Mouse (Mus musculus): Measurements from ENCODE around the gene Hist1h2bq.

Hist1h2bq gene

DNA sequence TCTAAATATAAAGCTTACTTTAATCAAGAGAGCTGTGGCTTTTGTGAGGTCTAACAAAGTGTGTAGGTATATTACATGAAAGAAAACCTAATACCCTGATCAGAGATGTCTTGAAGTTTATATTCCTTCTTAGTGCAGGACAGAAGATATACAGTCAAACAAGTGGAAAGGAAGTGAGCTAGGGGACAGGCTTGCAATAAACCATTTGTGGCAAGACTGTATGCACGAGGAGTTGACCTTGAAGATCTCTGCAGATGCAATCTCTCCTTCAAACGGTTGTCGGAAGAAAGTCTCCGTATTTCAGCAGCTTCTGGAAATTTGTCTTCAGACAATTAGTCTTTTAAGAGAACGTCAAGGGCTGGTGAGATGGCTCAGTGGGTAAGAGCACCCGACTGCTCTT is 20.1 kb downstream of the Hist1h2bq start:
- no peak for DNase-seq (ENCODE audit: low read depth in 2 of 2, low spot score in 2 of 2)

DNA sequence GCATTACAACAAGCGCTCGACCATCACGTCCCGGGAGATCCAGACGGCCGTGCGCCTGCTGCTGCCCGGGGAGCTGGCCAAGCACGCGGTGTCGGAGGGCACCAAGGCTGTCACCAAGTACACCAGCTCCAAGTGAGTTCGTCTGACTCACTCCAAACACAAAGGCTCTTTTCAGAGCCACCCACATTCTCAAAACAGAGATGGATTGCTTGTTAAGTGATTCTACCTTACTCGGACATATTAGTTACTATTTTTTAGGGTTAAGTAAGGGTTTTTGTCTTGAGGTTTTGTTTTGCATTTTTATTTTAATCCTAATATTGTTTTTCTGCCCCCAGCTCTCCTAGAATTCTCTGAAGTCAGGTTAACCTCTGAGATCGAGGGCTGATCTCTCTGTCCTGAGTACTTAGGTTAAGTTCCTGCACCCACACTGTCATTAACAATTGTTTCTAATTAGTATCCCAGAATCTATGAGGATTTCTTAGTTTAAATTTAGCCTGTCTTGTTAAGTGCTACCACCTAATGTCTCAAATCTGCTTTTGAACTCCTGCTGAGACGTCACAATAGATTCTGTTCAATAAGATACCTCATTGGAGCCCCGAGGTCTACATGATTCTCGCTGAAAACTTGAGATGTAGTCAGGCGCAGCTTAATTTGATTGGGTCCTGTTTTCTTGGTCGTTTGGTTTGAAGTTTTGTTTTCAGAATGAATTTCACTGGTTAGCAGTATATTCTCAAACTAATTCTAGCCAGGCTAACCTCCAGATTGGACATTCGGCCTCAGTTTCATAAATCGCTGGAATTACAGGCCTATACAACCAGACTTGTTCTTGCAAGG is 22.0 kb downstream of the Hist1h2bq start:
- no peak for DNase-seq (ENCODE audit: low read depth in 2 of 2, low spot score in 2 of 2)

DNA sequence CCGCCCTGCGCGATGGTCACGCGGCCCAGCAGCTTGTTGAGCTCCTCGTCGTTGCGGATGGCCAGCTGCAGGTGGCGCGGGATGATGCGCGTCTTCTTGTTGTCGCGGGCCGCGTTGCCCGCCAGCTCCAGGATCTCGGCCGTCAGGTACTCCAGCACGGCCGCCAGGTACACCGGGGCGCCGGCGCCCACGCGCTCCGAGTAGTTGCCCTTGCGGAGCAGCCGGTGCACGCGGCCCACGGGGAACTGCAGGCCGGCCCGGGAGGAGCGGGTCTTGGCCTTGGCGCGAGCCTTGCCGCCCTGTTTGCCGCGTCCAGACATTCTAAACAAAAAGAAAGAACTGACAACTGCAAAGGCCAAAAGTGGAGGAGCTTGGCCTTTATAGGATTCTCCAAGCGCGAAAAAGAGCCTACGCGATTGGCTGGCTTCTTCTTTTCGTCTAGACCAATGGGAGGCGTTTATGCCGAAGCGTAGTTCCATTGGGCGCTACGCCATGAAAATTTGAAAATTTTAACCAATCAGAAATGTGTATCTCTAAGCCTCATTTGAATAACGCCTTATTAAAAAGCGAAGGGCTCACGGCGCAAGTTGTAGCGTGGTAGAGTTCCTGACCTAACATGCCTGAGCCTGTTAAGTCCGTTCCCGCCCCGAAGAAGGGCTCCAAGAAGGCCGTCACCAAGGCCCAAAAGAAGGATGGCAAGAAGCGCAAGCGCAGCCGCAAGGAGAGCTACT is 22.9 kb downstream of the Hist1h2bq start, which contains the start of the genes Hist1h2an and Hist1h2bp:
TSS of gene Hist1h2an (minus strand) at position 320 of the 731 bp plus-strand sequence.
TSS of gene Hist1h2bp (plus strand) at position 563 of the 731 bp plus-strand sequence.
- peak; percentile 73 to 78 for DNase-seq (ENCODE audit: low read depth in 2 of 2, low spot score in 2 of 2)

DNA sequence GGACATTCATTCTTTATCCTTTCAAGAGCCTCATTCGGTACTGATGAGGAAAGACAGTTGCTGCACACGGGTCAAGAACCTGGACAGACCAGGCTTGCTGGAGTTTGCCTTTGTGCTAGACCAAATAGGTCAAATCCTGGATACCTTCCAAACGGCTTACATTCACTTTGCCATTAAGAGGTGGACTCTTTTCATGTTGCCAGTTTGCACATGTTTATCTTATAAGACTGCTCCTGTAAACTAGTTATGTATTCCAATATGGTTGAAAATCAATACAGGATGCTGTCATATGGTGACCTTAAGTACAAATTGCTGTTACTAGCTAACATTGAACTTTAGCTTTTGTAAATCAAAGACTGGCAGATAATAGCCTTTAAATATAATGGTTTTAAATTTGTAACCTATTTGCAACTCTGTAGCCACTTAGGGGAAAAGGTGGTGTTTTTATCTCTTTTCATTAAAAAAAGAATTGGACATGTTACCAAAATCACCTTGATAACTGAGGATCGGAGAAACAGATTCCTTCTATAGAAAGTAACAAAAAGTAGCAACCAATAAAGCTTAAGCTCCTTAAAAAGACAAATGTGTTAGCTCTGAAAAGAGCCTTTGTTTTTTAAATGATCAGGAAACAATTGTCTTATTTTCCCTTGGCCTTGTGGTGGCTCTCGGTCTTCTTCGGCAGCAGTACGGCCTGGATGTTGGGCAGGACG is 23.7 kb downstream of the Hist1h2bq start:
- DNase-seq (ENCODE audit: low read depth in 2 of 2, low spot score in 2 of 2) = no peak

DNA sequence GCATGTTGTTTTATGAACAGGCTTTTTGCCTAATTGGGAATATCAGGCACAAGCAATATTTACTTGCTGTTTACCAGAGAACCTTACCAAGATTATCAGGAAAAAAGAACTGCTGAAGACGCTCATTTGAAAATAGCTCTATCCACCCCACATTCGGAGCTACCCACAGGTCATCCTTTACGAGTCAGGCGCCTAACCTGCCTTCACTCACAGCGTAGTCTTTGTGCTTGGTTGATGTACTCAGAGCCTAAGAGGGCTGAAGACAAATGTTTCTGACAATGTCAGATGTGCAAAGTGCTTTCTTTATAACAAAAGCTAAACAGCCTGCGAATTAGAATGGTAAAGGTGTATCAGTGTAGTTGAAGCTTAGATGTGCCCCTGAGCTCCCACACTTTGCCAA is 25.7 kb downstream of the Hist1h2bq start:
- DNase-seq (ENCODE audit: low read depth in 2 of 2, low spot score in 2 of 2) = no peak

DNA sequence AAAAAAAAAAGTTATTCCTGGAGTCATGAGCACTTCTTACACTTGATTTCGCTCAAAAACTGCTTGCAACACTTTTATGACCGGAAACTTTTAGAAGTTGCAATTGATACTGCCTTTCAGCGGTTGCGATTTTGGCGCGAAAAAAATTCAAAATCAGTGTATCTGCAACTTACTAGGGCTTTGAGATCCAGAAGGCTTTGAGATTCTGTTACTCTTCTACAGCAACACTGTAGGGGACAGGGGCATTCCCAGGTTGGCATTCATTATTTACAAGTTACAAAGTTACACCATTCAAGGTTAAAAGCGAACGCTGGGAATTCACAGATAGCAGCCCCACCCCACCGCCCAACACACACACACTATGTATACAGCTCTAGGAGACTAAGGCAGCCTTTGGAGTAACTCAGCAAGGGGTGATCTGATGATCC is 26.2 kb downstream of the Hist1h2bq start:
- DNase-seq (ENCODE audit: low read depth in 2 of 2, low spot score in 2 of 2) = peak; percentile 6 to 49

DNA sequence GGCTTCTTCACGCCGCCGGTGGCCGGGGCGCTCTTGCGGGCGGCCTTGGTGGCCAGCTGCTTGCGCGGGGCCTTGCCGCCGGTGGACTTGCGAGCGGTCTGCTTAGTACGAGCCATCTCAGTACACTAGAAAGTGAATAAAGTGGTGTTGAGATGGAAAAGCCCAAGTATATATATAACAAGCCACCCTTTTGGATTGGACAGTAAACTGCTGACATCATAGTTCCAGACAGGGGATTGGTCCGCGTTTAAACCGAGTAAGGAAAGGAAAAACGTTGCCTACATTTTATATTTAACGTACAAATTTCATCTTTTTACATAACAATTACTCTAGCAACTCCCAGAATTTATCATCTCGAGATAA is 26.8 kb downstream of the Hist1h2bq start, which contains the start of gene Hist1h3i:
TSS of gene Hist1h3i (minus strand) at position 116 of the 363 bp plus-strand sequence.
- peak; percentile 45 to 63 for DNase-seq (ENCODE audit: low read depth in 2 of 2, low spot score in 2 of 2)

DNA sequence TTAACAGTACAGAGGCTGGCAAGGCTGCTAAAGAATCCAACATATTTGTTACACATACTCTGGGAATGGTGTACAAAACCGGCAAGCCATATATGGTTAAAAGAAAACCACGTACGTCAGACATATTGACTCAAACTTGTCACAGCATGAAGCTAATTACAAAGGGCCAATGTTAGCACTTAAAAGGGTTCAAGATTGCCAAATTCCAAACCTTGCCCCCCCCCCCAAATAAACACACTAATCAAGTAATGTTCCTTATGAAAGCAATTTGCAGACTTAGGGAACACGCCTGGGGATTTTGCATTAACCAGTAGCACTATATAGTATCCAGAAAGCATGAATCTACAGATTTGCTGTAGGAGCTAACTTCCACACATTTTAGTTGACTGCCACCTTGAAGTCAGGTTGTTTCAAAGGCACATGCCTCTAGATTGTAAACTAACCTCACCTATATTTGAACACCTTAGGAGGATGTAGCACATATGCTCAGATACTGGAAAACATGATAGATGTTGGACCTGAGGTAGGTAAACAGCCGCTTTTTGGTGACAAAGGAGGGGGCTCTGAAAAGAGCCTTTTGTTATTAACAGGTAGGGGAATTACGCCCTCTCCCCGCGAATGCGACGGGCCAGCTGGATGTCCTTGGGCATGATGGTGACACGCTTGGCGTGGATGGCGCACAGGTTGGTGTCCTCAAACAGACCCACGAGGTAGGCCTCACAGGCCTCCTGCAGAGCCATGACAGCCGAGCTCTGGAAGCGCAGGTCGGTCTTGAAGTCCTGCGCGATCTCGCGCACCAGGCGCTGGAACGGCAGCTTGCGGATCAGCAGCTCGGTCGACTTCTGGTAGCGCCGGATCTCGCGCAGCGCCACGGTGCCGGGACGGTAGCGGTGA is 27.4 kb downstream of the Hist1h2bq start:
- DNase-seq (ENCODE audit: low read depth in 2 of 2, low spot score in 2 of 2) = peak in 1 of 2 experiments; percentile 11

DNA sequence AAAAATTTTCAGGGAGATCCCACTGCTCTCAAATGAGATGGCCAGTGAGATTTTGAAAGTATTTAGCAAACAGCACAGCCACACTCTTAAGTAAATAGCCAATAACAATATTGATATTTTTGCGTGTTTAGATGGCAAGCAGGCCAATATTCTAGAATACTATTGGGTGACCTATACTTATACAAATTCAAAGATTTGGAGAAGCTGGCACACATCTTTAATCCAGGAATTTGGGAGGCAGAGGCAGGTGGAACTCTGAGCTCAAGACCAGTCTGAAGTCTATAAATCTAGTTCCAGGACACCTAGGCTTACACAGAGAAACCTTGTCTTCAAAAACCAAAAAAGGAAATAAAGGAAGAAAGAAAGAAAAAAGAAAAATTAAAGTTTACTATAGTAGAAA is 28.4 kb downstream of the Hist1h2bq start:
- DNase-seq (ENCODE audit: low read depth in 2 of 2, low spot score in 2 of 2) = no peak

DNA sequence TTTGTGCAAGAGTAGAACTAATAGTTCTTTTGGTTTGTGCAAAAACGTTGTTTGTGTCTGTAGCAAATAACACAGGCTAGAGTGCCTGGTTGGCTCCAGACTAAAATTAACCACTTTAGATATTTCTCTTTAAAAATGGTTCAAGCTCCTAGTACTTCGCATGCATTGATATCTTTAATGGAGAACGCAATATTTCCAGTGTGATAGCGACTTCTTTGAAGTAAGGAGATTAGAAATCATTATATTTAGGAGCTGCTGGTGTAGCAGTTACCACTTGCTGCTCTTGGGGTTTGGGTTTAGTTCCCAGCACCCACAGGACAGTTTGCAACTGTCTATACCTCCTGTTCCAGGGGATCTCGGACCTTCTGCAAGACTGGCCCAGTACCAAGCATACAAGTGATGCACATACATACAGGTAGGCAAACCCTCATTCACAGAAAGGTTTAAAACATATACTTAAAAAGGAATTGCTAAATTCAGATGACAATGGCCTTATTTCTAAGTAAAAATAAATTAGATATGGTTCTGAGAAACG is 28.9 kb downstream of the Hist1h2bq start:
- no peak for DNase-seq (ENCODE audit: low read depth in 2 of 2, low spot score in 2 of 2)

DNA sequence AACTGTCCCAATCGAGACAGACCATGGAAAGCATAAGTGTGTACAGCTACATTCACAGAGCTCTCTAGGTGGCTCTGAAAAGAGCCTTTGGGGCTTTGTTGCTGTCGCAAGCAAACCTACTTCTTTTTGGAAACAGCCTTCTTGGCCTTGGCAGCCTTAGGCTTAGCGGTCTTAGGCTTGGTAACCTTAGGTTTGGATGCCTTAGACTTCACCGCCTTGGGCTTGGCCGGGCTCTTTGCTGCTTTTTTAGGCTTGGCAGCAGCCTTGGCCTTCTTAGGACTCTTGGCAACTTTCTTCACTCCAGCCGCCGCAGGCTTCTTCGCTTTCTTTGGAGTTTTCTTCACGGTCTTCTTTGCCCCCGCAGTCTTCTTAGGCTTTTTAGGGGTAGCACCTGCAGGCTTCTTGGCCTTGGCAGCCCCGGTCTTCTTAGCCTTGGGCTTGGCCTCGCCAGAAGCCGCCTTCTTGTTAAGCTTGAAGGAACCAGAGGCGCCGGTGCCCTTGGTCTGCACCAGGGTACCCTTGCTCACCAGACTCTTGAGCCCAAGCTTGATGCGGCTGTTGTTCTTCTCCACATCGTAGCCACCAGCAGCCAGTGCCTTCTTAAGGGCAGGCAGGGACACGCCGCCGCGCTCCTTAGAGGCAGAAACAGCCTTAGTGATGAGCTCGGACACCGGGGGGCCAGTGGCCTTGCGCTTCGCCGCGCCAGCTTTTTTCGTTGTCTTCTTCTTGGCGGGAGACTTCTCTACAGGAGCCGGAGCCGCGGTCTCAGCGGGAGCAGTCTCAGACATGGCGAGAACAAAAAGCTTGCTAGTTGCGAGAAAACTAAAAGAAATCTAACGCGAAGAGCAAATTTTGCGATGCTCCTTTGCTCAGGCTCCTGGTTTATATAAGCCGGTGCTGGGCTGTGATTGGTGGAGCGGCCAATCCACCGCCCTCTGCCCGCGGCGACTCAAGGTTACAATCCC is 29.9 kb downstream of the Hist1h2bq start, which contains the start of gene Hist1h1b:
TSS of gene Hist1h1b (minus strand) at position 859 of the 965 bp plus-strand sequence.
- peak; percentile 14 for DNase-seq (ENCODE audit: low read depth in 2 of 2, low spot score in 2 of 2)

DNA sequence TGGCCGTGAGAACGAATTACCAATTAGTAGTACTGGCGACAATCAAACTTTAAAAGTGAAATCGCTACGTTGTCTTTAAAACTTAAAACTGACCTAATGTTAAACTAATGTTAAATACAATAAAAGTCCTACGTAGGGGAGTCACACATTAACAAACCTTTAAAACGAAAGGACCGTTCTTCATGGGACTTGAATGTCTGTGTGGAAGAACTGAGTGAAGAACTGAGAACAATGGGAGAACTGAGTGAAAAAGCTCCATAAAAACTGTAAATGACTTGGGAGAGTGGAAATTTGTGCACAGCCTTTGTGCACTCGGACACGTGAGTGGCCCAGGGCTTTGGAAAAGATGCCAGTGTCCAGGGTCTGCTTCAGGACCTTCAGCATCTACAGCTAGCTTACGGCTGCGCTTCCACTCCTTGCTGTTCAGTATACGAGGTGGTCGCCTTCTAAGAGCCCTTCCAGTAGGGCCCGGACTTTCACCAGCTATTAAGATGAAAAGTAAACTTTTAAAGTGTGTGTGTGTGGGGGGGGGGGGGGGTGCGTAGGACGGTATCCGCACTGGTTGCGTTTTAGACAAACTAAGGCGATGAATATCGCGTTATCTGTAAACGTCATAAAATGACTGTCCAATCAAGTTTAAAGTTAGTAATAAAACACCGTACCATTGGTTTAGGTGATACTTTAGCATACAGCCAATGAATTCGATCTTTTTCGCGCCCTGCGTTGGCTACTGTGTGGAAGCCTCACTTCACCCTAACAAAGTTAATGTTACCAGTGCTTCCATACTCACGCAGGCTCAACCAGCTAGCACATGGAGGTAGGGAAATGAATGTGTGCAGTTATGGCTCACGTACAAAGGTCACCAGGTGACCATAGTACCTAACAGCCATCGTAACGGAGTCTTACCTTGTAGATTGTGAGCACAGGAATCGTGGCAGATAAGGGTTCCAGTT is 30.9 kb downstream of the Hist1h2bq start:
- DNase-seq (ENCODE audit: low read depth in 2 of 2, low spot score in 2 of 2) = peak; percentile 56 to 73
